Mouse (Mus musculus): ENCODE results near the gene Serpina6. TPM values are rescaled to one million over a fixed set of nuclear protein-coding genes. Genes with fewer than 3 reads are reported as not detected.

The Serpina6 gene
- total and polyA plus RNA-seq, 3 experiments: not detected

DNA sequence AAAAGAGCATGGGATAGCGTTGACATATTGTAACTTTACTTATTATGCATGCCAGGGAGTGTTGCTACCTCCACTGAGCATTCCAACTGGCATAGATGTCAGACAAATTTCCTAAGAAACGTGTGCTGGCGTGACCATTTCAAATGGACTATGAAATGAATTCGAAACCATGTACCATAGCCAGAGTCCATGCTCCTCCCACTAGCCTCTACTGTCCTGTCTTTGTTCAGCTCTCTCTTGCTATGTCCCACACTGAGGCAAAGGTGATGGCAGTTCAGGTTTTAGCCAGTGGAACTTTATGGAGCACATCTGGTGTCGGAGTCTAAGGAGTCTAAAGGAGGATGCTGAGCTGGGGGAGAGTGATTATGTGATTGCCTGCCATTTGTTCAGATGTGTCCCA lies 3.1 kb upstream of the Serpina6 start:
- Histone ChIP-seq H3K4me1 (ENCODE audit: control insufficient read depth in 1 of 2, insufficient read depth in 2 of 2, low read length in 2 of 2) (no peaks in the 10 kb centered on the region), H3K27ac (ENCODE audit: control insufficient read depth, low read depth, low read length) (no peak overlapping the region), H3K79me2 (ENCODE audit: control insufficient read depth, insufficient read depth, low read length, poor library complexity) (no peaks in the 10 kb centered on the region), H3K36me3 (ENCODE audit: control insufficient read depth in 1 of 2, insufficient read depth in 2 of 2, low read length in 2 of 2) (no peaks in the 10 kb centered on the region), H3K9ac (ENCODE audit: control insufficient read depth, low read depth, low read length, poor library complexity, severe bottlenecking) (no peak overlapping the region), H3K9me3 (replicated peaks; ENCODE audit: insufficient read depth, low read length) (no peaks in the 10 kb centered on the region), H3K27me3 (ENCODE audit: control insufficient read depth in 1 of 2, insufficient read depth in 2 of 2, low read length in 2 of 2) (no peaks in the 10 kb centered on the region), H3K4me3 (ENCODE audit: control insufficient read depth in 1 of 2, insufficient read depth in 1 of 2, low read depth in 2 of 2, low read length in 2 of 2) (no peak overlapping the region)
- no peak for DNase-seq (ENCODE audit: low read depth, low spot score)
- TF ChIP-seq CHD1 (IDR thresholded peaks at IDR 0.05; ENCODE audit: low read depth, low read length) (no peak), SIN3A (IDR thresholded peaks at IDR 0.05; ENCODE audit: low read length) (no peak), JUND (IDR thresholded peaks at IDR 0.05; ENCODE audit: low read depth, low read length) (no peak), RCOR1 (IDR thresholded peaks at IDR 0.05; ENCODE audit: low read depth, low read length) (no peak), ZKSCAN1 (IDR thresholded peaks at IDR 0.05; ENCODE audit: low read depth, low read length) (no peak)

DNA sequence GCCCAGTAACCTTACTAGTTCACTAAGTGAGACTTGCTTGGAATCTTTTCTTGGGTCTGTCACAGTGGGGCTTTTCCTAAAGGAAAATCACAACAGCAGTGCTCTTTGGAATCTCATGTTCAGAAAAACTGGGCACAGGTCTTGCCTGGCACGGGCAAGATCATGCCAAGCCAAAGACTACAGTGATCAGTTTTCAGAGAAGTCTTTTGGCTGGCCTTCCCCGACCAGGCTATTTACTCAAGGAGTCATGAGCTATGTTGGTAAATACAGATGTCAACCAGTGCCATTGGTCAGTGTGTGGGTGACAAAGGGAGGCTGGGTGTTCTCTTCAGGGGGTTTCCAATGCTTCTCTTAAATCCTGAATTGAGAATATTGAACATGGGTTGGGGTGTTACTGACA lies 2.2 kb upstream of the Serpina6 start:
- Histone ChIP-seq H3K9me3 (replicated peaks; ENCODE audit: insufficient read depth, low read length) (no peaks in the 10 kb centered on the region), H3K9ac (ENCODE audit: control insufficient read depth, low read depth, low read length, poor library complexity, severe bottlenecking) (no peak overlapping the region), H3K4me1 (ENCODE audit: control insufficient read depth in 1 of 2, insufficient read depth in 2 of 2, low read length in 2 of 2) (no peaks in the 10 kb centered on the region), H3K36me3 (ENCODE audit: control insufficient read depth in 1 of 2, insufficient read depth in 2 of 2, low read length in 2 of 2) (no peaks in the 10 kb centered on the region), H3K79me2 (ENCODE audit: control insufficient read depth, insufficient read depth, low read length, poor library complexity) (no peaks in the 10 kb centered on the region), H3K27ac (ENCODE audit: control insufficient read depth, low read depth, low read length) (no peak overlapping the region), H3K27me3 (ENCODE audit: control insufficient read depth in 1 of 2, insufficient read depth in 2 of 2, low read length in 2 of 2) (no peaks in the 10 kb centered on the region), H3K4me3 (ENCODE audit: control insufficient read depth in 1 of 2, insufficient read depth in 1 of 2, low read depth in 2 of 2, low read length in 2 of 2) (no peak overlapping the region)
- no peak for TF ChIP-seq MYB (IDR thresholded peaks at IDR 0.05; ENCODE audit: low read depth, low read length)
- no peak for TF ChIP-seq TAL1 (IDR thresholded peaks at IDR 0.05; ENCODE audit: low read length)
- TF ChIP-seq RCOR1 (IDR thresholded peaks at IDR 0.05; ENCODE audit: low read depth, low read length): no peak
- TF ChIP-seq UBTF (IDR thresholded peaks at IDR 0.05; ENCODE audit: borderline replicate concordance, insufficient read depth, low read depth, low read length): no peak
- no peak for TF ChIP-seq BHLHE40 (IDR thresholded peaks at IDR 0.05; ENCODE audit: borderline replicate concordance, low read depth, low read length)
- TF ChIP-seq RAD21 (IDR thresholded peaks at IDR 0.05; ENCODE audit: low read depth, low read length): no peak
- TF ChIP-seq ZMIZ1 (IDR thresholded peaks at IDR 0.05; ENCODE audit: low read depth, low read length): no peak
- TF ChIP-seq MAZ (IDR thresholded peaks at IDR 0.05; ENCODE audit: low read depth, low read length): no peak
- no peak for TF ChIP-seq ETS1 (IDR thresholded peaks at IDR 0.05; ENCODE audit: low read depth, low read length)
- TF ChIP-seq ZNF384 (IDR thresholded peaks at IDR 0.05; ENCODE audit: low read depth, low read length): no peak
- DNase-seq (ENCODE audit: low read depth, low spot score): no peak

DNA sequence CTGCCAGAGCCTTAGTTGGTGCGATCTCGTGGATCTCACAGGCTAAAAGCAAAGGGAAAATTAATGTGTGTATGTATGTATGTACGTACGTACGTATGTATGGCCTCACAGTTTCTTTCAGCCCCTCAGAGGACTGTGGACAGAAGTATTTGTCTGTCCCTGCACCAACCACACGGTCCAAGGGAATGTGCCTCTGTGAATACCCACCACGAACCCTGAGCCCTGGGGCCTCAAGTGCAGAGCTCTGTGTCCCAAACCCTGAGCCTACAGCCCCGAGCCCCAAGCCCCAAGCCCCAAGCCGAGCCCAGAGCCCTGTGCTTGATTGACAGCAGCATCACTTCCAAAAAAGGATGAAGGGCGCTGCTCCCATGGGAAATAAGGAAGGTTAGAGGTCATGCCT lies 979 bp upstream of the Serpina6 start:
- no peaks in the 10 kb centered on the region for H3K9me3 ChIP-seq (replicated peaks; ENCODE audit: insufficient read depth, low read length)
- TF ChIP-seq GABPA (IDR thresholded peaks at IDR 0.05; ENCODE audit: low read depth, low read length) (no peak), RAD21 (IDR thresholded peaks at IDR 0.05; ENCODE audit: low read depth, low read length) (no peak), POLR2AphosphoS5 (IDR thresholded peaks at IDR 0.05; ENCODE audit: borderline replicate concordance, low read depth, low read length) (no peak), POLR2A (IDR thresholded peaks at IDR 0.05; ENCODE audit: control insufficient read depth in 1 of 2, insufficient read depth in 1 of 2, low read depth in 1 of 2, low read length in 2 of 2, poor library complexity in 1 of 2) (no peak), CTCF (IDR thresholded peaks at IDR 0.05 in 2 of 3, conservative IDR thresholded peaks at IDR 0.05 in 1 of 3; ENCODE audit: control insufficient read depth in 1 of 3, insufficient read depth in 1 of 3, low read depth in 2 of 3, low read length in 3 of 3, poor library complexity in 1 of 3, severe bottlenecking in 1 of 3) (no peak), MYC (IDR thresholded peaks at IDR 0.05; ENCODE audit: low read depth, low read length) (no peak), ZMIZ1 (IDR thresholded peaks at IDR 0.05; ENCODE audit: low read depth, low read length) (no peak), POLR2AphosphoS2 (IDR thresholded peaks at IDR 0.05; ENCODE audit: low read length) (no peak), MYB (IDR thresholded peaks at IDR 0.05; ENCODE audit: low read depth, low read length) (no peak), BHLHE40 (IDR thresholded peaks at IDR 0.05; ENCODE audit: borderline replicate concordance, low read depth, low read length) (no peak), UBTF (IDR thresholded peaks at IDR 0.05; ENCODE audit: borderline replicate concordance, insufficient read depth, low read depth, low read length) (no peak)
- no peaks in the 10 kb centered on the region for H3K4me1 ChIP-seq (ENCODE audit: control insufficient read depth in 1 of 2, insufficient read depth in 2 of 2, low read length in 2 of 2)
- H3K79me2 ChIP-seq (ENCODE audit: control insufficient read depth, insufficient read depth, low read length, poor library complexity): no peaks in the 10 kb centered on the region
- H3K27me3 ChIP-seq (ENCODE audit: control insufficient read depth in 1 of 2, insufficient read depth in 2 of 2, low read length in 2 of 2): no peaks in the 10 kb centered on the region
- no peak for DNase-seq (ENCODE audit: low read depth, low spot score)
- no peak overlapping the region for H3K4me3 ChIP-seq (ENCODE audit: control insufficient read depth in 1 of 2, insufficient read depth in 1 of 2, low read depth in 2 of 2, low read length in 2 of 2)
- no peak overlapping the region for H3K9ac ChIP-seq (ENCODE audit: control insufficient read depth, low read depth, low read length, poor library complexity, severe bottlenecking)
- H3K36me3 ChIP-seq (ENCODE audit: control insufficient read depth in 1 of 2, insufficient read depth in 2 of 2, low read length in 2 of 2): no peaks in the 10 kb centered on the region
- H3K27ac ChIP-seq (ENCODE audit: control insufficient read depth, low read depth, low read length): no peak overlapping the region
